Mouse (Mus musculus) cerebellum, postnatal 14 days (tissue): ENCODE measurements around the gene Pcdh7.

Experiments
- DNase-seq, 2 experiments: peaks; one replicate each; pipeline ENCODE4 v3.0.0; 2021; ENCODE audit warnings: mixed read lengths in 2 of 2

Gene Pcdh7

DNA sequence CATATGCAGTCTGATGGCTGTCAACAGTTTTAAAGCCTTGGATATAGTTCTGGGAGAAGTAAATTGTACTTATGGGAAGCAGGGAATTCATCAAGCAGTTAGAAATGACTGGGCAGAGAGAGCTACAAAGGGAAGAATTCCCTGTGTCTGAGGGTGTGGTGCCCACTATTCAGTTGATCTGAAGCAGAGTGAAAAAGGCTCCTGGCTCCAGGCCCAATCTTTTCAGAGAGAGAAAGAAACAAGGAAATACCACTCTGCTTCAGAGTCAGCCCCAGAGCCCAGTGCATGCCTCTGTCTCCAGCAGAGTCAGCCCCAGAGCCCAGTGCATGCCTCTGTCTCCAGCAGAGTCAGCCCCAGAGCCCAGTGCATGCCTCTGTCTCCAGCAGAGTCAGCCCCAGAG, 456.6 kb downstream of the Pcdh7 start:
- DNase-seq, result peak in 1 of 2 experiments; percentile 6

DNA sequence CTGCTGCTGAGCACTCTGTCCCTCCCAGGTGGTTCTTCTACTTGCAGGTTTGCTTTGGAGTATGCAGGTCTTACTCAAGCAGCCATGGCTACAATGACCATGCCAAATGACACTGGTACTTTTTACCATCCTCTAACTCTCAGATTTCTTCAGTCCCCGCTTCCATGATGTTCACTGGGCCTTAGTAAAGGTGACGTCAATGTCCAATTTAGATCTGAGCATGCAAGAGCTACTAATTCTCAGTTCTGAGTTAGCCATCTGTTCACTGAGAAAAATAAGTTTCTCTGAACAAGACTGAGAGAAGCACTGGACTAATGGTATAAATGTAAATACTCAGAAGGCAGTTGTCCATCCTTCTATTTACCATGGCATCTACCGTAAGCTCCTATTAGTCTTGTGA, 457.8 kb downstream of the Pcdh7 start:
- DNase-seq, result no peak
